Mouse (Mus musculus) ES-Bruce4 (cell line): ENCODE measurements around the gene Hoxd13. TPM values are rescaled to one million over a fixed set of nuclear protein-coding genes. Genes with fewer than 3 reads are reported as not detected.
A peak's percentile ranks its signal among the peaks of the same experiment; 100 is the strongest.

ENCODE experiments used
- H3K27ac ChIP-seq: 2 replicates; pipeline ENCODE4 v1.5.1; 2012; ENCODE audit warnings: low read length, inconsistent platforms; ENCODE audit not compliant: insufficient read depth
- H3K27me3 ChIP-seq: 2 replicates; pipeline ENCODE4 v1.6.1; 2012; ENCODE audit warnings: mild to moderate bottlenecking, low read length, inconsistent platforms; ENCODE audit not compliant: control insufficient read depth, poor library complexity, insufficient read depth, severe bottlenecking
- H3K36me3 ChIP-seq: 2 replicates; pipeline ENCODE4 v1.6.1; 2012; ENCODE audit warnings: inconsistent platforms, mild to moderate bottlenecking, low read length, moderate library complexity; ENCODE audit not compliant: control insufficient read depth, poor library complexity, insufficient read depth, severe bottlenecking
- H3K4me1 ChIP-seq: one replicate; pipeline ENCODE4 v1.8.1; 2011; ENCODE audit warnings: low read length; ENCODE audit not compliant: control insufficient read depth, insufficient read depth
- H3K4me3 ChIP-seq: 2 replicates; pipeline ENCODE4 v1.5.1; 2011; ENCODE audit warnings: low read depth, mild to moderate bottlenecking, low read length
- H3K9ac ChIP-seq: 2 replicates; pipeline ENCODE4 v1.6.1; 2012; ENCODE audit warnings: low read depth, mild to moderate bottlenecking, inconsistent platforms; ENCODE audit not compliant: poor library complexity, severe bottlenecking
- H3K9me3 ChIP-seq: replicated peaks from 2 replicates; pipeline ENCODE4 v1.6.1; 2012; ENCODE audit warnings: mild to moderate bottlenecking, low read length, inconsistent platforms; ENCODE audit not compliant: control insufficient read depth, poor library complexity, insufficient read depth, severe bottlenecking
- CTCF ChIP-seq: IDR thresholded peaks from one replicate; pipeline ENCODE4 v1.8.1; 2011; ENCODE audit warnings: low read depth, low read length
- EP300 ChIP-seq: IDR thresholded peaks from 2 replicates; pipeline ENCODE4 v1.6.1; 2011; ENCODE audit warnings: low read depth, low read length; ENCODE audit not compliant: insufficient read depth
- POLR2A ChIP-seq: IDR thresholded peaks from one replicate; pipeline ENCODE4 v1.8.1; 2011; ENCODE audit warnings: low read length; ENCODE audit not compliant: insufficient read depth
- polyA plus RNA-seq: library from polyadenylated mRNA; stranded (reverse); fragments of >200 nt; gene quantifications from 2 replicates; pipeline ENCODE4 v1.2.4, GENCODE M21; 2011; ENCODE audit warnings: low read depth; ENCODE audit not compliant: missing spikeins, insufficient read depth, insufficient read length

The Hoxd13 gene
- polyA plus RNA-seq, 1 experiment: not detected

GRCm38 (mm10) chr2:74699053-74699430 lies 30.9 kb downstream of the Hoxd13 start:
- Histone ChIP-seq H3K9ac (no peak overlapping the region), H3K27ac (no peak overlapping the region), H3K27me3 (peaks cover 56% of the 10 kb centered on the region), H3K9me3 (no peaks in the 10 kb centered on the region), H3K4me3 (no peak overlapping the region), H3K36me3 (no peaks in the 10 kb centered on the region), H3K4me1 (no peaks in the 10 kb centered on the region)
- no peak for TF ChIP-seq CTCF
- TF ChIP-seq POLR2A: no peak
- TF ChIP-seq EP300: no peak

DNA sequence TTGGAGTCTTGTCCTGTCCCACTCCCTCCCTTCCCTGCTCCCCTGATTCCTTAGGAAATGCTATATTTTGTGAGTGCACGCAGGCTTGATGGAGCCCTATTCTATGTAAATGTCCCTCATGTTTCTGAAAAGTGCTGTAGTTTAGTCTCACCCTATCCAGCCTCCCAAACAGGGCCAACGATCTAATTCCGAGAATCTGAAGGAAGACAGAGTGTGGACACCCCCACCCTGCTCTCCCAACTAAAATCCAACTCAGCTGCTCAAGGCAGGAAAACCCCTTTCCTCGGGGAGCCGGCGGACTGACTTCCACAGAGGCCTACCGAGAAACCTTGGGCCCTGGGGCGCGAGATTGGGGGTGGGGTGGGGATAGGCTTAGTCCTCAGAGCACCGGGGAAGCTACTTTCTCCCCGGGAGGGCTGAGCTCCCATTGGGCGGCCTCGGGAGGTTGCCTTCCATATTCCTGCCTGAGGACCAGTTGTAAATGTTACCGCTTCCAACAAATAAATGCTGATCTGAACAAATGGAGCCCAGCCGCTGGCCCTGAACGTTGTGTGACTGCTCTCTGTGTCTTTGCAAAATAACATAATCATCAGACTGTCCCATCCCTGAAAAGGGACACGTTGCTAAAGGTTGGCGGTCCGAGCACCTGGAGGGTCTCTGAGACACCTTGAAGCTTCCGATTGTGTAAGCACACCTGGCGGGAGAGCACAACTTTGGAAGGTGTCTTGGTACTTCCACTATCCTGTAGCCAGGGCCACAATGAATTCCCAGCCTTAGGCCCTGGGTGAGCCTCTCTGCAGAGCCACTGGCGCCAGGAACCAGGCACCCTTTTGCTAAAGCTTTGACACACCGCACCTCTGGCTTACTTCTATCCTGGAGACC lies 31.8 kb downstream of the Hoxd13 start:
- Histone ChIP-seq H3K9ac (no peak overlapping the region), H3K4me3 (no peak overlapping the region), H3K27me3 (peaks cover 64% of the 10 kb centered on the region), H3K36me3 (no peaks in the 10 kb centered on the region), H3K9me3 (no peaks in the 10 kb centered on the region), H3K27ac (no peak overlapping the region), H3K4me1 (no peaks in the 10 kb centered on the region)
- TF ChIP-seq EP300: no peak
- TF ChIP-seq POLR2A: no peak
- no peak for TF ChIP-seq CTCF

DNA sequence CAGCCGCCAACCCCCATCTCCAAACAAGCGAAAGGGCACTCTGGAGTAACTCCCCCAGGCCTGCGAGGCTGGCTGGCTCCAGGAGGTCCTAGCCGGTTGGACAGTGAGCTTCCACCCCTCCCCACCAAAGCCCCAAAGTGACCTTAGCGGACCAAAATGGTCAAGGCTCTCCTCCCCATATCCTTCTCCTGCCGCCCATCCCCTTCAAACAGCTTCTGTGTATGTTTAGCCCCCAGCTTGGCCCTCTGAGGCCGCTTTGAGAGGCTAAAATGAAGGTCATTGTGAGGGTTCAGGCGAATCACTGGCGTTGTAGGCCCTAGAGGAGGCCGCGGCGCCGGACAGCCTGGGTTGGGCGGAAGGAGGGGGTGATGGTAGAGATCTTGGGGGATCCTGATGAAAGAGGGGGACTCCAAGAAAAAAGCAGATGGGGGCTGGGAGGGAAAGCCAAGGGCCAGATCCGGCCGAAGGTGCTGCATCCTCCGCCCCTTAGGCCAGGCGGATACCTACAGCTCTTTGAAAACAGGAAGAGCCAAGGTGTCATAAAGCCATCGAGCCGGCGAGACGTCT lies 32.5 kb downstream of the Hoxd13 start:
- Histone ChIP-seq H3K36me3 (no peaks in the 10 kb centered on the region), H3K9me3 (no peaks in the 10 kb centered on the region), H3K27me3 (peaks cover 64% of the 10 kb centered on the region), H3K4me1 (no peaks in the 10 kb centered on the region), H3K27ac (no peak overlapping the region), H3K4me3 (no peak overlapping the region), H3K9ac (no peak overlapping the region)
- TF ChIP-seq EP300: no peak
- no peak for TF ChIP-seq POLR2A
- TF ChIP-seq CTCF: no peak

- H3K9me3 ChIP-seq: no peaks in the 10 kb centered on the region
- no peaks in the 10 kb centered on the region for H3K4me1 ChIP-seq
- H3K9ac ChIP-seq: no peak overlapping the region
- peaks cover 65% of the 10 kb centered on the region for H3K27me3 ChIP-seq
- H3K36me3 ChIP-seq: no peaks in the 10 kb centered on the region
- H3K27ac ChIP-seq: no peak overlapping the region
- no peak overlapping the region for H3K4me3 ChIP-seq
- TF ChIP-seq EP300: no peak
- TF ChIP-seq POLR2A: no peak
- TF ChIP-seq CTCF: peak; percentile 80
Observed at GRCm38 (mm10) chr2:74701949-74702819, 34.1 kb downstream of the Hoxd13 start.

GRCm38 (mm10) chr2:74702820-74703219 lies 34.7 kb downstream of the Hoxd13 start:
- Histone ChIP-seq H3K4me1 (no peaks in the 10 kb centered on the region), H3K4me3 (no peak overlapping the region), H3K36me3 (no peaks in the 10 kb centered on the region), H3K27ac (no peak overlapping the region), H3K9ac (no peak overlapping the region), H3K9me3 (no peaks in the 10 kb centered on the region), H3K27me3 (peaks cover 63% of the 10 kb centered on the region)
- TF ChIP-seq POLR2A: no peak
- TF ChIP-seq EP300: no peak
- TF ChIP-seq CTCF: no peak
